In genomic region chr1:35713961-35714360, GRCm38 (mm10) we compare ENCODE assay signal across 19 mouse cellular contexts.
DNase-seq lines count a peak whose midpoint lies in the region; ATAC-seq and TF ChIP-seq lines count a peak whose summit lies in the region.
"Had no signal": no experiment of that assay in that cellular context is flagged by ENCODE, and none has a peak within 500 bp of the region (broad histone marks: within the 10 kb centered on the region; RNA-seq: fewer than 3 reads in every experiment).

No protein-coding gene starts in this region.

- ATAC-seq in megakaryocyte progenitor cell, adult 5-6 weeks (replicated peaks; ENCODE audit: poor library complexity): no peak
- ATAC-seq: activated CD4-positive, CD25-positive, alpha-beta regulatory T cell, adult 4 months; forebrain, embryonic 13.5 days; forebrain, embryonic 15.5 days; forebrain, postnatal 0 days; Patski had no signal

- DNase-seq in Muller cell, postnatal 12 days (ENCODE audit: inconsistent ontology term): peak; percentile 63
- DNase-seq in brain, embryonic 14.5 days (ENCODE audit: low read depth): peak; percentile 14
- DNase-seq in gonadal fat pad, adult 2 months (ENCODE audit: low read depth): peak; percentile 61
- no peak for DNase-seq in adrenal gland, postnatal 4 days (ENCODE audit: low spot score in 2 of 2)
- DNase-seq: adrenal gland, adult 8-10 months; adrenal gland, postnatal 14 days; adrenal gland, postnatal 36 days; cerebellum, adult 11-12 months; cerebellum, adult 2 months; cerebellum, adult 9-10 months; cerebellum, postnatal 10 days; cerebellum, postnatal 25 days; embryo, embryonic 11 days; forebrain, postnatal 0 days had no signal

- no peak for TF ChIP-seq CTCF in brain, embryonic 14.5 days (IDR thresholded peaks at IDR 0.05; ENCODE audit: borderline replicate concordance, extremely low read depth, insufficient read depth, insufficient read length)

- TF ChIP-seq POLR2A in brain, embryonic 14.5 days (IDR thresholded peaks at IDR 0.05; ENCODE audit: borderline replicate concordance, extremely low read depth, insufficient read depth, insufficient read length, poor library complexity, severe bottlenecking): no peak

Comparison
In these comparisons a context has a peak if more than half of its experiments do, and no peak if none do; other contexts are left out.
1. DNase-seq: peak in Muller cell, postnatal 12 days (single experiment), brain, embryonic 14.5 days (single experiment) and gonadal fat pad, adult 2 months (single experiment); none in adrenal gland, postnatal 4 days (0 of 2).